Mouse (Mus musculus) ES-E14 (cell line): ENCODE data around the gene Ppp1r11. TPM values are rescaled to one million over a fixed set of nuclear protein-coding genes. Genes with fewer than 3 reads are reported as not detected.
A peak's percentile ranks its signal among the peaks of the same experiment; 100 is the strongest.

Experiments
- DNase-seq: peaks from one replicate; pipeline ENCODE4 v3.0.0-alpha.2; 2013; ENCODE audit warnings: low read depth, low spot score
- H3K27ac ChIP-seq: 2 replicates; pipeline ENCODE4 v1.5.1; 2012; ENCODE audit warnings: low read depth, mild to moderate bottlenecking, low read length, moderate library complexity, mixed read lengths; ENCODE audit not compliant: poor library complexity, insufficient read depth, severe bottlenecking
- H3K36me3 ChIP-seq: 2 replicates; pipeline ENCODE4 v1.6.1; 2012; ENCODE audit warnings: mild to moderate bottlenecking, low read length, moderate library complexity, mixed read lengths; ENCODE audit not compliant: control insufficient read depth, poor library complexity, insufficient read depth, severe bottlenecking
- H3K4me1 ChIP-seq, 2 experiments: fragments of 150-350 bp in 1 of 2; sonication (generic) in 1 of 2; 2 replicates each; pipeline ENCODE4 v1.6.1; 2012; ENCODE audit warnings: low read length in 2 of 2, mild to moderate bottlenecking in 1 of 2, mixed read lengths in 1 of 2; ENCODE audit not compliant: control insufficient read depth in 2 of 2, insufficient read depth in 2 of 2, poor library complexity in 1 of 2
- H3K4me3 ChIP-seq, 2 experiments: fragments of 150-350 bp in 1 of 2; sonication (generic) in 1 of 2; 2 replicates each; pipeline ENCODE4 v1.5.1; 2012; ENCODE audit warnings: low read length in 2 of 2, low read depth in 1 of 2, mild to moderate bottlenecking in 1 of 2, mixed read lengths in 1 of 2; ENCODE audit not compliant: insufficient read depth in 1 of 2, poor library complexity in 1 of 2, severe bottlenecking in 1 of 2
- H3K9ac ChIP-seq: 2 replicates; pipeline ENCODE4 v1.6.1; 2012; ENCODE audit warnings: low read depth, mild to moderate bottlenecking, low read length, mixed read lengths; ENCODE audit not compliant: poor library complexity, insufficient read depth, severe bottlenecking
- H3K9me3 ChIP-seq: fragments of 150-350 bp; sonication (generic); 2 replicates; pipeline ENCODE4 v1.6.1; 2012; ENCODE audit warnings: low read depth, mild to moderate bottlenecking, low read length; ENCODE audit not compliant: control insufficient read depth, insufficient read depth
- CHD2 ChIP-seq: IDR thresholded peaks from 2 replicates; pipeline ENCODE4 v1.6.1; 2014; ENCODE audit warnings: mild to moderate bottlenecking, low read depth, low read length, inconsistent platforms
- HCFC1 ChIP-seq: IDR thresholded peaks from 2 replicates; pipeline ENCODE4 v1.6.1; 2012; ENCODE audit warnings: low read length, inconsistent platforms, borderline replicate concordance; ENCODE audit not compliant: insufficient read depth
- MAFK ChIP-seq: IDR thresholded peaks from 2 replicates; pipeline ENCODE4 v1.6.1; 2014; ENCODE audit warnings: mild to moderate bottlenecking, low read depth, low read length, inconsistent platforms; ENCODE audit not compliant: insufficient read depth
- ZC3H11A ChIP-seq: IDR thresholded peaks from 2 replicates; pipeline ENCODE4 v1.6.1; 2012; ENCODE audit warnings: low read depth, mild to moderate bottlenecking, inconsistent platforms, low read length, borderline replicate concordance
- ZNF384 ChIP-seq: IDR thresholded peaks from 2 replicates; pipeline ENCODE4 v1.6.1; 2012; ENCODE audit warnings: low read depth, low read length, inconsistent platforms
- in situ Hi-C, 2 experiments: fragments of 600-800 bp; cut with MboI; formaldehyde crosslinking; loops; one replicate each; pipeline ENCODE4 v1.15.1; 2025; ENCODE audit warnings: low sequenced_read_pairs in 2 of 2, inconsistent platforms in 1 of 2; ENCODE audit not compliant: unreplicated experiment in 2 of 2
- total RNA-seq: library from RNA; depleted of rRNA; stranded (reverse); fragments of 300-350 nt; gene quantifications from 2 replicates; pipeline ENCODE4 v1.2.3, GENCODE M21; 2012

The Ppp1r11 gene
- total RNA-seq, 1 experiment, result 108 TPM

GRCm38 (mm10) chr17:36931130-36931529, 20.4 kb downstream of the Ppp1r11 start:
- TF ChIP-seq MAFK (no peak), ZC3H11A (no peak), ZNF384 (no peak), HCFC1 (no peak), CHD2 (no peak)
- no peak overlapping the region for H3K4me3 ChIP-seq
- in situ Hi-C loops, result no loop called here
- no peak for DNase-seq
- no peaks in the 10 kb centered on the region for H3K9me3 ChIP-seq
- H3K36me3 ChIP-seq, result no peaks in the 10 kb centered on the region
- peaks cover 6 to 17% of the 10 kb centered on the region in 2 experiments; a peak in 3 of 4 replicates for H3K4me1 ChIP-seq
- H3K27ac ChIP-seq, result no peak overlapping the region
- no peak overlapping the region for H3K9ac ChIP-seq

- H3K9me3 ChIP-seq, result no peaks in the 10 kb centered on the region
- DNase-seq, result no peak
- in situ Hi-C loops, result no loop called here
- H3K27ac ChIP-seq, result no peak overlapping the region
- H3K4me3 ChIP-seq, result 0 out of 4 replicates have a peak overlapping the region, but pooled peaks of 1 of the 2 experiments have one; percentile 21
- TF ChIP-seq MAFK (no peak), HCFC1 (no peak), ZNF384 (no peak), CHD2 (no peak), ZC3H11A (no peak)
- H3K36me3 ChIP-seq, result no peaks in the 10 kb centered on the region
- peaks cover 6 to 17% of the 10 kb centered on the region in 2 experiments; a peak in 3 of 4 replicates for H3K4me1 ChIP-seq
- no peak overlapping the region for H3K9ac ChIP-seq
Measured at GRCm38 (mm10) chr17:36930233-36930632, 21.3 kb downstream of the Ppp1r11 start.

- in situ Hi-C loops, result no loop called here
- Histone ChIP-seq H3K4me3 (no peak overlapping the region), H3K27ac (no peak overlapping the region; the same call in 1 of the 2 replicates), H3K9ac (no peak overlapping the region), H3K36me3 (no peaks in the 10 kb centered on the region), H3K4me1 (peaks cover 6 to 17% of the 10 kb centered on the region in 2 experiments; a peak in 3 of 4 replicates), H3K9me3 (no peaks in the 10 kb centered on the region)
- no peak for DNase-seq
- TF ChIP-seq CHD2, result no peak
- TF ChIP-seq ZNF384, result no peak
- no peak for TF ChIP-seq ZC3H11A
- TF ChIP-seq HCFC1, result no peak
- no peak for TF ChIP-seq MAFK
Measured at GRCm38 (mm10) chr17:36929236-36929932, 22.2 kb downstream of the Ppp1r11 start.

GRCm38 (mm10) chr17:36927496-36928120, 23.9 kb downstream of the Ppp1r11 start:
- peaks cover 4 to 14% of the 10 kb centered on the region in 2 experiments; a peak in 3 of 4 replicates for H3K4me1 ChIP-seq
- TF ChIP-seq HCFC1 (no peak), ZNF384 (no peak), MAFK (no peak), ZC3H11A (no peak), CHD2 (no peak)
- no peak overlapping the region for H3K27ac ChIP-seq
- no peak overlapping the region for H3K4me3 ChIP-seq
- H3K36me3 ChIP-seq, result no peaks in the 10 kb centered on the region
- no peak for DNase-seq
- H3K9me3 ChIP-seq, result no peaks in the 10 kb centered on the region
- no peak overlapping the region for H3K9ac ChIP-seq
- in situ Hi-C loops, result no loop called here
